Mouse (Mus musculus): ENCODE measurements at regions not wholly inside any gene's neighbourhood (a gene's known extent, or its start where the extent isn't known, plus 50 kb on each side); places are given as distances from the start of the nearest gene placed in this dataset.

DNA sequence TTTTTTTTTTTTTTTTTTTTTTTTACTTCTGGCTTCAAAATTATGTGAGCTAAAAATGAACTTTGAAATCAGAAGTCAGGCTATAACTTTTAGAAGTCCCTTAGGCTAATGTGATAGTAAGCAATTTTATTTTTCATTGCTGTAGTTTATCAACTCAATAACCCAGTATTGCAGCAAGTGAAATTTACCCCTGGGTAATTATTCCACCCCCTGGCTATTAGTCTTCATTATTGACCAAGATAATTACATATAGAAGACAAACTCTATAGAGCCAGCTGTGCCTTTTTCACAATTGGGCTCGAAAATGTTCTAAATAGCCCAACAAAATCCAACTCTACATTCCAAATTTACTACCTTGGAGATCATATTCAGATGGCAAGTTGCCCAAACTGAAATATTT lies 572.2 kb upstream of the Alcam start:
- ATAC-seq (replicated peaks; ENCODE audit: poor library complexity), result no peak

DNA sequence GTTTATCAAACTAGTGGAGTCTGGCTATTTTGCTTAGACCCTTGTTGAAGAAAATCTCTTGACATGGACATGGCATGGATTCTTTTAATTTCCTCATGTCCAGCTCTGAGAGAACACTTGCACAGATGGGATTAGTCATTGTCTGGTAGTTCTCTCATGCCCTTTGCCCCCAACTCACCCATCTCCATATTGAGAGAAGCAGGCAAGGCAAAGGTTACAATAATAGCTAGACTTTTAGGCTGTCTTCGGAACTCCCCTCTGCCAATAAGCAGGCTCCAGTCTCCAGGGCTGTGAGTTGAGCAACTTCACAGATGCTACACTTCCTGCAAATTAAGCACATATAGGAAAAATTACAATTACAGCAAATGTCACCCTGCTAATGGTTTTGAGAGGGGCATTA lies 558.0 kb upstream of the Alcam start:
- ATAC-seq (replicated peaks; ENCODE audit: poor library complexity), result no peak

GRCm38 (mm10) chr16:52988852-52989397 lies 535.1 kb upstream of the Alcam start:
- ATAC-seq (replicated peaks; ENCODE audit: poor library complexity), result no peak

- no peak for ATAC-seq (replicated peaks; ENCODE audit: poor library complexity)
Measured at GRCm38 (mm10) chr16:52984336-52984735, 530.5 kb upstream of the Alcam start.

DNA sequence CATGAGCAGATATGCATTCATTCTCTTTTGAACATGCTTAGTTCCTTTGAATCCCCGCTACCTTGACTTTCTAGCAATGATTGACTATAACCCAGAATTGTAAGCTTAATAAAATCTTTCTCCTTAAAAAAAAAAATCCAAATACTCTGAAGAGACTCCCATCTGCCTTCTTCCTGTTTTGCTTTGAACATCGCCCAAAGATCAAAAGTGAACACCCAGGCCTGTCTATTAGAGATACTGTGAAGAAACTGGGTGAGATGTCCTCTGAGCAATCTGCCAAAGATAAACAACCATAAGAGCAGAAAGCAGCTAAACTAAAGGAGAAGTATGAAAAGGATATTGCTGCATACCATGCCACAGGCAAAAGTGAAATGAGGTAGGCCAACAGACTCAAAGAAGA lies 527.1 kb upstream of the Alcam start:
- ATAC-seq (replicated peaks; ENCODE audit: poor library complexity), result no peak

GRCm38 (mm10) chr16:52972811-52973210 lies 518.9 kb upstream of the Alcam start:
- no peak for ATAC-seq (replicated peaks; ENCODE audit: poor library complexity)

- no peak for ATAC-seq (replicated peaks; ENCODE audit: poor library complexity)
Measured at GRCm38 (mm10) chr16:52947679-52948078, 493.8 kb upstream of the Alcam start.

DNA sequence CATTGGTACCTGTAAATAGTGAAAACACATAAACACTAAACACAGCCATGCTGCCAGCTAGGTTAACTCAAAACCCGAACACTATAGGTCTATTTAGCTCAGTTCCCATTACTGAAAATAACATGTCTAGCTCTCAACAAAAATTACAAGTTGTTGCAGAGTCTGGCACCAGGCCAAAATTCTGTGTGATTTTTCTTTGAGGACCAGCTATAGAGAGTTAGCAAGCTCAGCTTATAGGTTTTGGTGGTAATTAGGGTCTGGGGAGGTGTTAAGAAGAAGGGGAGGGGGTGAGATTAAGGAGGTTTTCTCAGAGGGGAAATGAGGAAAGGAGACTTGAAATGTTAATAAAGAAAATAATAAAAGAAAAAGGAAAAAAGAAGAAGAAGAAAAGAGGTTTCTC lies 480.9 kb upstream of the Alcam start:
- ATAC-seq (replicated peaks; ENCODE audit: poor library complexity), result no peak

DNA sequence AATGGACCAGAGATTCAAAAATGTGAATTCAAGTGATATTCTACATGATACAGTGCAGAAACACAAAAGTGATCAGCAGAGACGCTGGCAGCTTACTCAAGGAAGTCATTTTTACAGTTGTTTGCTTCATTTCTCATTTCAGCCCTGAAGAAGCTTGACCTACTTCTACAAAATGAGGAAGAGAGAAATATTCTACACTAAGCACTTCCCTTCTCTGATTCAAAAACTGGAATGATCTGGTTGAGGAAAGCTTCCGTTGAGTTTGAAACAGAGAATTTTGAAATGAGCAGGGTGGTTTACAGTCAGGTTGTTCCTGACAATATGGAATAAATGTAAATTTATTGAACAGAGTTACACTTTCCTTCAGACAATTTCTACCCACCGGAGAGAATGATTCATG lies 478.1 kb upstream of the Alcam start:
- ATAC-seq (replicated peaks; ENCODE audit: poor library complexity), result peak; percentile 92

GRCm38 (mm10) chr16:52892467-52893255 lies 438.8 kb upstream of the Alcam start:
- no peak for ATAC-seq (replicated peaks; ENCODE audit: poor library complexity)

DNA sequence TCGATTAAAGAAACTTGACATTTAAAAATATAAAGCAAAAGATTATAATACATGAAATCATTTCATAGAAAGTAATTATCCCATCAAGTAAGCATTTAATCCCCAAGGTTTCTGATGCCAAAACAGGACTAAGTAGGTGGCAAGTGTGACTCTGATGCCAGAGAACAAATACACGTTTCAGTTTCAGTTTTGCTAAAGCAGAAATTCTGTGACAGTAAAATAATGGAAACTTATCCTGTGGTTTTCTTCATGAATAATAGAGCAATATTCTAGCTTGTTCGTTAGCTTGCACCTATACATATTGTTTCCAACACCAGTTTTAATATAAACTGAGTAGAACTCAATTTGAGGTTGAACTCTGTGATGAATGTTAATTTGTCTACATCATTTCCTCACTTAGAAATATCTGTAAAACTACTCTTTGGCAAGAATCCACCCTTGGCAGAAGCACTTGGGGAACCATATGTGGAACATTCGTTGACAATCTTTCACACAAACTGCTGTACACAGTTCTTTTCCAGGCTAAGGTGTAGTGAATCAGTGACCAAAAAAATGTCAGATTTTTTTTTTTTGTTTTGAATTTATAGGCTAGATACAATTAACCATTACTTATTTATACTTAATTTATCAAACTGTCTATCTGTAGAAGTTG lies 425.7 kb upstream of the Alcam start:
- peak; percentile 39; the same call in 1 of the 2 replicates for ATAC-seq (replicated peaks; ENCODE audit: poor library complexity)

DNA sequence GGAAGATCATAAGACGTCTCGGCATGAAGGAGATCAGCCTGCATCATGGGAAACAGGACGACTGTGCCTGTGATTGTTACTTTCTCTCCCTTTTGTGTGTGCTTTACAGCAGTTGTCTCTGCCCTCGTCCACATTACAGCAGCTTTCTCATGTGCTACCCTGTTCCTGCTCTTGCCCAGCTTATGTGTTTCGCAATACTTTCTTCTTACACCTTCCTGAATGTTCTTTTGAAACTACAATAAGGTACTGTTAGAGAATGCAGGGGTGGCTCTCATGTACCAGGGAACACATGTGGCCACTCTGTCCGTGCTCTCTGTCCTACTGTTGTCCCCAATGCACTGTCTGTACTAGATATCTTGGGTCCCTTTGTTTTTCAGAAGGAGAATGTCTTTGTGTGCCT lies 414.0 kb upstream of the Alcam start:
- peak; percentile 68 for ATAC-seq (replicated peaks; ENCODE audit: poor library complexity)

GRCm38 (mm10) chr16:52863554-52863953 lies 409.7 kb upstream of the Alcam start:
- no peak for ATAC-seq (replicated peaks; ENCODE audit: poor library complexity)

DNA sequence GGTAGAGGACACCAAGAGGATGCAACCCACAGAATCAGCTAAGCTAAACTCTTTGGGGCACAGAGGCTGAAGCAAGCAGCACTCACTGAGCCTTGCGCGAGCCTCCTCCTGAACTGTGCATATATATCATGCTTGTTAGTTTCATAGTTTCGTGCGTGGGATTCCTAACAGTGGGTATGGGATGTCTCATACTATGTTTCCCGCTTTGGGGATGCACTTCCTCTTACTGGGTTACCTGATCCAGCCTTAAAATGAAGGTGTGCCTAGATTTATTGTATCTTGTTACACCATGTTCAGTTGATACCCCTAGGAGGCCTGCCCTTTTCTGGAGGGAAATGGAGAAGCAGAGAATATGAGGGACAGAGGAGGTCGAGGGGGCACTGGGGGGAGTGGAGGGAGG lies 407.4 kb upstream of the Alcam start:
- ATAC-seq (replicated peaks; ENCODE audit: poor library complexity), result no peak

GRCm38 (mm10) chr16:52858441-52859209 lies 404.8 kb upstream of the Alcam start:
- ATAC-seq (replicated peaks; ENCODE audit: poor library complexity), result no peak

GRCm38 (mm10) chr16:52851129-52851528 lies 397.3 kb upstream of the Alcam start:
- no peak for ATAC-seq (replicated peaks; ENCODE audit: poor library complexity)

GRCm38 (mm10) chr16:52818976-52819375 lies 365.1 kb upstream of the Alcam start:
- ATAC-seq (replicated peaks; ENCODE audit: poor library complexity), result no peak

- ATAC-seq (replicated peaks; ENCODE audit: poor library complexity), result no peak
Measured at GRCm38 (mm10) chr16:52811219-52811618, 357.3 kb upstream of the Alcam start.

DNA sequence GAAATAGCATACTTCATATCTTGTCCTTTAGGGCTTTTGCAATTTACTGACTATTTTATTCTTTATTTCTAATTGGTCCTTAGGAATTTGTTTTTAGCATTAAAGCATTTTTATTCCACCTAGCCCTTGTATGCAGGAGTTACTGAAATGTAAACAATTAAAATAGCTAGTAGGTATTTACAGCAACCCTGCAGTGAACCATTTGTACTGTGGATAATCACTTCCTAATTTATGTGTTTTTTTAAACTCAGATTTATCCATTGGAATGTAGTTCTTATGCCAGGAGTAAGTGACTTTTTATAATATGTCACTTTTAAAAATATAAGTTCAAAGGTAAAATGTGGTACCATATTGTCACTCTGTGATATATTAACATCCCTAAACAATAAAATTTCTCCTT lies 350.5 kb upstream of the Alcam start:
- ATAC-seq (replicated peaks; ENCODE audit: poor library complexity), result no peak

DNA sequence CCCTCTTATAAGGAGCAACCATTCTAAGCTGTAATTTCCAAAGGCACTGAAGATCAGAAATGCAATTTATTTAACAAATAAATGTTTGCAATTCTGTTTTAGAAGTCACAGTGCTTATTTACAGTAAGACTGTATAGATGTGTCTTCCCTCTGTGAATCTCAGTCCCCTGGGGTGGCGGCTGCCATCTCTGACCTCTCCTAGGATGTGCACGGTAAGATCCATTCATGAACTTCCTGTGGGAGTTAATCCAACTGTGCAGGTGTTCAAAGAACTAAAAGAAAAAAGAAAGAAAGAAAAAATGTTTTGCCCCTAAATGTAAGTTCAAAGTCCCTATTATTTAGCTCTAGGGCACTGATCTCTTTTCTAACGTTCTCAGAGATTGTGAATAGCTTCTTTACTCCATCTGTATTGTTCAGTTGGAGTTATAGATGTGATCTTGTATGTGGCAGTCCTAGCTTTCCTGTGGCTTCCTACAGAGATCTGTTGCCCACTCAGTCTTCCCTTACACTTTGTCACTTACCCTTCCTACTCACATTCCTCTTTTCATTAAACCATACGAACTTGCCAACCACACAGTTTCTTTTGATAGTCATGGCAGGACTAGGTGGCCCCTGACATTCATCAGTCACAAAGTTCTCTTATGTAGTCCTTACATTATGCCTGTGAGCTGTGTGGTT lies 346.0 kb upstream of the Alcam start:
- no peak for ATAC-seq (replicated peaks; ENCODE audit: poor library complexity)

- ATAC-seq (replicated peaks; ENCODE audit: poor library complexity), result no peak
Measured at GRCm38 (mm10) chr16:52795184-52795583, 341.3 kb upstream of the Alcam start.
